Mouse (Mus musculus) spleen, adult 18-20 months (tissue): ENCODE measurements at regions not wholly inside any gene's neighbourhood (a gene's known extent, or its start where the extent isn't known, plus 50 kb on each side); places are given as distances from the start of the nearest gene placed in this dataset.

Experiments
- DNase-seq, 2 experiments: peaks; one replicate each; pipeline ENCODE4 v3.0.0; 2022; ENCODE audit warnings: mixed read lengths in 2 of 2

- DNase-seq, result no peak
These were observed 660.5 kb upstream of the Sel1l start for GRCm38 (mm10) chr12:92509494-92509893.

- DNase-seq, result no peak
These were observed 660.0 kb upstream of the Sel1l start for GRCm38 (mm10) chr12:92508796-92509489.

- no peak for DNase-seq
These were observed 635.0 kb upstream of the Sel1l start for GRCm38 (mm10) chr12:92483984-92484383.

GRCm38 (mm10) chr12:92474293-92475062 is 625.5 kb upstream of the Sel1l start:
- no peak for DNase-seq

- DNase-seq, result no peak
These were observed 602.3 kb upstream of the Sel1l start for GRCm38 (mm10) chr12:92451110-92451818.

- DNase-seq, result no peak
These were observed 569.5 kb upstream of the Sel1l start for GRCm38 (mm10) chr12:92418458-92418857.

GRCm38 (mm10) chr12:92405506-92405905 is 556.5 kb upstream of the Sel1l start:
- DNase-seq, result no peak

- DNase-seq, result no peak
These were observed 552.0 kb upstream of the Sel1l start for GRCm38 (mm10) chr12:92400987-92401386.

- DNase-seq, result no peak
These were observed 537.2 kb upstream of the Sel1l start for GRCm38 (mm10) chr12:92386195-92386594.

- DNase-seq, result no peak
These were observed 535.4 kb upstream of the Sel1l start for GRCm38 (mm10) chr12:92384266-92384937.

- DNase-seq, result no peak
These were observed 530.2 kb upstream of the Sel1l start for GRCm38 (mm10) chr12:92379130-92379529.

- DNase-seq, result no peak
These were observed 517.0 kb upstream of the Sel1l start for GRCm38 (mm10) chr12:92365926-92366325.

GRCm38 (mm10) chr12:92353386-92354257 is 504.7 kb upstream of the Sel1l start:
- DNase-seq, result no peak

- DNase-seq, result no peak
These were observed 469.3 kb upstream of the Sel1l start for GRCm38 (mm10) chr12:92318241-92318640.

GRCm38 (mm10) chr12:92317609-92318008 is 468.7 kb upstream of the Sel1l start:
- no peak for DNase-seq

GRCm38 (mm10) chr12:92316285-92316684 is 467.3 kb upstream of the Sel1l start:
- DNase-seq, result no peak

- DNase-seq, result no peak
These were observed 466.9 kb upstream of the Sel1l start for GRCm38 (mm10) chr12:92315820-92316219.

GRCm38 (mm10) chr12:92302951-92303591 is 454.1 kb upstream of the Sel1l start:
- peak; percentile 13 to 30 for DNase-seq

- no peak for DNase-seq
These were observed 445.9 kb upstream of the Sel1l start for GRCm38 (mm10) chr12:92294887-92295286.

GRCm38 (mm10) chr12:92293341-92293720 is 444.4 kb upstream of the Sel1l start:
- DNase-seq, result no peak
